Mouse (Mus musculus) olfactory bulb, adult 2 months (tissue): ENCODE data around the gene Ttc38.

ENCODE experiments used
- CTCF ChIP-seq: fragments of 200-500 bp; IDR thresholded peaks from 2 replicates; pipeline ENCODE4 v1.5.1; 2012; ENCODE audit warnings: low read depth, mild to moderate bottlenecking, low read length, moderate library complexity; ENCODE audit not compliant: insufficient read depth
- POLR2A ChIP-seq: fragments of 200-500 bp; IDR thresholded peaks from 2 replicates; pipeline ENCODE4 v1.6.1; 2012; ENCODE audit warnings: mild to moderate bottlenecking, low read depth, low read length, moderate library complexity; ENCODE audit not compliant: insufficient read depth

DNA sequence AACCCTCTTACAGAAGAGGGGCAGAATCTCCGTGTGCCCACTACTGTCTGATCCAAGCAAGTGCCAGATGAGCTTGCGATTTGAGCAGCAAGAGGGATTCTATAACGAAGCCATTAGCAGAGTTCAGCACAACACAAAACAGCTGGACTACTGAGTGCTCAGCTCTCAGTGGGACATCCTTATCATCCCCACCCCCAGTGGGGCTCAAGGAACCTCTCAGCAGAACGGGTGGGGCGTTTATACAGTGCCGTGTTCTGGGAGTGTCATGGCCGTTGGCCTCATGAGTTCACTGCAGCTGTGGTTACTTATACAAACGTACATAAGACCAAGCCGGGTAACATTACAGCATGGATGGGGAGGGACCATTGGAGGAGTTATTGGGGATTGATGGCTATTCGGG is 18.7 kb upstream of the Ttc38 start:
- TF ChIP-seq CTCF = no peak
- no peak for TF ChIP-seq POLR2A
